Comparison of ENCODE assay signal across 8 mouse cellular contexts in the genomic region with DNA sequence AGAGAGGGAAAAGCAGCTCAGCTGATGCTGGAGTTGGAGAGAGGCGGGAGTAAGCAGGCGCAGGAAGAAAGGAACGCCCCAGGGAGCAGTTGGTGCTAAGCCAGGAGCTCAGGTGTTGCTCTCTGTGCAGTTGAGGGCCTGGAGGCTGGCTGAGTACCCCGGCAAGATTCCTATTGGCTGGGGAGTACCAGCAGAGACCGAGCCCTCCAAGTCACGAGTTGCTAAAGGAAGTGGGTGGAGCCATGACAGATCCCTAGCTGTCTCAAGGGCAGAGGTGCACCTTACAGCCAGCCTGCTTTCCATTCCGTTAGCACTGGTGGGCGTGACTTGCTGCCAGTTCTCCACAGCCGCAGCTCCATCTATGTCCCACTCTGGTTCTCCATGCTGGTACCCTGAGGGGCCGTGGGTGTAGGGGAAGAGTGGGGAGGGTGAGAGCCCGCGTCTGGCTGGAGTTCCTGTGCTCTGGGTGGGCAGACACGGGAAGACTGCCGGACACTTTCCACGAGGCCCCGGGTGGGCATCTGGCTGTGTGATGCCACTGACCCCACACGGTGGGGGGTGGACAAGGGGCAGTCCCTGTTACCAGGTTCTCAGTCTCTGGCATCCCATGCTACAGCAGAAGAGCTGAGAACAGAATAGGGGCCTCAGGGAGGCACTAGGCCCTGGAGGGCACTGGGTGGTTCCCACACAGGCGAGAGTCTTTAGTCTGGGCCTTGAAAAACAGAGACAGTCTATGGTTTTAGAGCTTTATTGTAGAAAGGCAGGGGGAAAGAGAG. TPM values are rescaled to one million over a fixed set of nuclear protein-coding genes. Genes with fewer than 3 reads are reported as not detected.
A peak's percentile ranks its signal among the peaks of the same experiment; 100 is the strongest.
DNase-seq lines count a peak whose midpoint lies in the region; ATAC-seq and TF ChIP-seq lines count a peak whose summit lies in the region.

No protein-coding gene starts in this region.

- no peaks in the 10 kb centered on the region for H3K36me3 ChIP-seq in ES-Bruce4 (ENCODE audit: control insufficient read depth, insufficient read depth, low read length, poor library complexity, severe bottlenecking)
- H3K36me3 ChIP-seq in kidney, embryonic 16.5 days (ENCODE audit: insufficient read depth, low read length) = no peaks in the 10 kb centered on the region

- TF ChIP-seq CTCF in ES-Bruce4 (IDR thresholded peaks at IDR 0.05; ENCODE audit: low read depth, low read length) = no peak
- no peak for TF ChIP-seq CTCF in bone marrow, adult 2 months (IDR thresholded peaks at IDR 0.05; ENCODE audit: control insufficient read depth, insufficient read depth, low read length)

- H3K9me3 ChIP-seq in ES-Bruce4 (replicated peaks; ENCODE audit: control insufficient read depth, insufficient read depth, low read length, poor library complexity, severe bottlenecking) = no peaks in the 10 kb centered on the region
- no peaks in the 10 kb centered on the region for H3K9me3 ChIP-seq in kidney, embryonic 16.5 days (ENCODE audit: low read length)

- ATAC-seq in granulocyte monocyte progenitor cell, adult 5-6 weeks (replicated peaks; ENCODE audit: poor library complexity, severe bottlenecking) = peak; percentile 84
- peak; percentile 90 for ATAC-seq in kidney, embryonic 16.5 days (ENCODE audit: low FRiP score, low TSS enrichment)

- H3K4me3 ChIP-seq in ES-Bruce4 (ENCODE audit: low read depth, low read length) = peak overlapping the region; percentile 46
- peak overlapping the region; percentile 46 for H3K4me3 ChIP-seq in bone marrow, adult 2 months (replicated peaks; ENCODE audit: control insufficient read depth, low read depth, low read length)
- peak overlapping the region; percentile 16; the same call in 1 of the 2 replicates for H3K4me3 ChIP-seq in kidney, embryonic 16.5 days (ENCODE audit: low read length)

- H3K4me1 ChIP-seq in ES-Bruce4 (ENCODE audit: control insufficient read depth, insufficient read depth, low read length) = no peaks in the 10 kb centered on the region
- peaks cover 2% of the 10 kb centered on the region for H3K4me1 ChIP-seq in bone marrow, adult 2 months (ENCODE audit: control insufficient read depth, insufficient read depth, low read length)
- peaks cover 27% of the 10 kb centered on the region for H3K4me1 ChIP-seq in kidney, embryonic 16.5 days (ENCODE audit: insufficient read depth, low read length)

- no peak for TF ChIP-seq POLR2A in ES-Bruce4 (IDR thresholded peaks at IDR 0.05; ENCODE audit: insufficient read depth, low read length)
- TF ChIP-seq POLR2A in bone marrow, adult 2 months (IDR thresholded peaks at IDR 0.05; ENCODE audit: borderline replicate concordance, control insufficient read depth, low read depth, low read length) = no peak

- TF ChIP-seq EP300 in ES-Bruce4 (IDR thresholded peaks at IDR 0.05; ENCODE audit: insufficient read depth, low read depth, low read length) = peak; percentile 37; the same call in 1 of the 2 replicates

- DNase-seq in lung, postnatal 36 days = peak; percentile 89
- DNase-seq in spleen, adult 12 weeks (ENCODE audit: low spot score) = peak; percentile 63
- no peak for DNase-seq in layer of hippocampus, adult 11-12 months (ENCODE audit: low spot score)
- no peak for DNase-seq in gastrocnemius, adult 18-20 months (ENCODE audit: low spot score)

- 13% methylated on average over 18 of the region's 18 CpGs for WGBS in bone marrow, adult 2 months
- WGBS in kidney, embryonic 16.5 days = 9% methylated on average over 18 of the region's 18 CpGs

- no peaks in the 10 kb centered on the region for H3K27me3 ChIP-seq in ES-Bruce4 (ENCODE audit: control insufficient read depth, insufficient read depth, low read length, poor library complexity, severe bottlenecking)
- H3K27me3 ChIP-seq in kidney, embryonic 16.5 days (ENCODE audit: insufficient read depth, low read length) = no peaks in the 10 kb centered on the region

- H3K27ac ChIP-seq in ES-Bruce4 (ENCODE audit: insufficient read depth, low read length) = peak overlapping the region; percentile 62
- H3K27ac ChIP-seq in bone marrow, adult 2 months (ENCODE audit: control insufficient read depth, insufficient read depth, low read depth, low read length, poor library complexity) = peak overlapping the region; percentile 29; the same call in 1 of the 2 replicates
- H3K27ac ChIP-seq in kidney, embryonic 16.5 days (ENCODE audit: low read length) = 0 out of 2 replicates have a peak overlapping the region, but pooled peaks have one; percentile 40

- no peak overlapping the region for H3K9ac ChIP-seq in ES-Bruce4 (ENCODE audit: low read depth, poor library complexity, severe bottlenecking)
- H3K9ac ChIP-seq in kidney, embryonic 16.5 days (replicated peaks; ENCODE audit: low read length) = peak overlapping the region; percentile 41

- peak overlapping the region; percentile 54 for H3K4me2 ChIP-seq in kidney, embryonic 16.5 days (replicated peaks; ENCODE audit: low read depth, low read length)

RNA-seq across cellular contexts. Expression of gene Lrrc74b, which starts 6.9 kb away (rescaled TPM):
- 1.6 and 1.8 TPM in 2 replicates for polyA plus RNA-seq in ES-Bruce4 (2011; ENCODE audit: insufficient read depth, insufficient read length, low read depth, missing spikeins)
- polyA plus RNA-seq in bone marrow, adult 2 months (2011; ENCODE audit: insufficient read depth, insufficient read length, low replicate concordance, missing spikeins) = not detected in 2 replicates
- not detected in 2 replicates for total RNA-seq in granulocyte monocyte progenitor cell, adult 5-6 weeks (2014; fragmentation: Nextera tagmentation)
- total RNA-seq in granulocyte monocyte progenitor cell, adult 5-6 weeks (2017) = not detected in 2 replicates
- 0.18 and 0.20 TPM in 2 replicates for polyA plus RNA-seq in kidney, embryonic 16.5 days (2015; fragmentation: Nextera tagmentation; extraction: Ambion mirVana)
- total RNA-seq in gastrocnemius, adult 18-20 months (2021) = 1 to 10 TPM; 1.7 to 2.4 TPM

RNA-seq across cellular contexts. Expression of gene P2rx6, which starts 7.6 kb away (rescaled TPM):
- polyA plus RNA-seq in ES-Bruce4 (2011; ENCODE audit: insufficient read depth, insufficient read length, low read depth, missing spikeins) = 0.25 TPM in 1 of 2 replicates, not detected in the other
- 0.41 TPM in 1 of 2 replicates, not detected in the other for polyA plus RNA-seq in bone marrow, adult 2 months (2011; ENCODE audit: insufficient read depth, insufficient read length, low replicate concordance, missing spikeins)
- total RNA-seq in granulocyte monocyte progenitor cell, adult 5-6 weeks (2014; fragmentation: Nextera tagmentation) = not detected in 2 replicates
- total RNA-seq in granulocyte monocyte progenitor cell, adult 5-6 weeks (2017) = not detected in 2 replicates
- polyA plus RNA-seq in kidney, embryonic 16.5 days (2015; fragmentation: Nextera tagmentation; extraction: Ambion mirVana) = 1.2 TPM in 2 replicates
- total RNA-seq in gastrocnemius, adult 18-20 months (2021) = 10 to 100 TPM in 1 of 2 experiments, 1 to 10 TPM in 1; 8.7 to 11.8 TPM

RNA-seq across cellular contexts. Expression of gene Thap7, which starts 23.2 kb away (rescaled TPM):
- polyA plus RNA-seq in ES-Bruce4 (2011; ENCODE audit: insufficient read depth, insufficient read length, low read depth, missing spikeins) = 12.9 and 13.1 TPM in 2 replicates
- polyA plus RNA-seq in bone marrow, adult 2 months (2011; ENCODE audit: insufficient read depth, insufficient read length, low replicate concordance, missing spikeins) = 13.6 and 31.8 TPM in 2 replicates
- total RNA-seq in granulocyte monocyte progenitor cell, adult 5-6 weeks (2014; fragmentation: Nextera tagmentation) = 18.4 and 24.8 TPM in 2 replicates
- total RNA-seq in granulocyte monocyte progenitor cell, adult 5-6 weeks (2017) = 32.1 and 43.8 TPM in 2 replicates
- 61.1 and 61.5 TPM in 2 replicates for polyA plus RNA-seq in kidney, embryonic 16.5 days (2015; fragmentation: Nextera tagmentation; extraction: Ambion mirVana)
- total RNA-seq in gastrocnemius, adult 18-20 months (2021) = 10 to 100 TPM; 15.3 to 17.1 TPM

RNA-seq across cellular contexts. Expression of gene Slc7a4, which starts 28.9 kb away (rescaled TPM):
- polyA plus RNA-seq in ES-Bruce4 (2011; ENCODE audit: insufficient read depth, insufficient read length, low read depth, missing spikeins) = 2.0 and 2.8 TPM in 2 replicates
- polyA plus RNA-seq in bone marrow, adult 2 months (2011; ENCODE audit: insufficient read depth, insufficient read length, low replicate concordance, missing spikeins) = 4.5 and 4.6 TPM in 2 replicates
- total RNA-seq in granulocyte monocyte progenitor cell, adult 5-6 weeks (2014; fragmentation: Nextera tagmentation) = 2.9 and 3.9 TPM in 2 replicates
- total RNA-seq in granulocyte monocyte progenitor cell, adult 5-6 weeks (2017) = 1.5 and 2.0 TPM in 2 replicates
- polyA plus RNA-seq in kidney, embryonic 16.5 days (2015; fragmentation: Nextera tagmentation; extraction: Ambion mirVana) = 11.8 and 12.6 TPM in 2 replicates
- under 1 TPM in 1 of 2 experiments, not detected in 1; 0.39 TPM for total RNA-seq in gastrocnemius, adult 18-20 months (2021)

RNA-seq across cellular contexts. Expression of gene Lztr1, which starts 45.6 kb away (rescaled TPM):
- 46.1 and 46.6 TPM in 2 replicates for polyA plus RNA-seq in ES-Bruce4 (2011; ENCODE audit: insufficient read depth, insufficient read length, low read depth, missing spikeins)
- 22.2 and 40.6 TPM in 2 replicates for polyA plus RNA-seq in bone marrow, adult 2 months (2011; ENCODE audit: insufficient read depth, insufficient read length, low replicate concordance, missing spikeins)
- 35.0 and 51.1 TPM in 2 replicates for total RNA-seq in granulocyte monocyte progenitor cell, adult 5-6 weeks (2014; fragmentation: Nextera tagmentation)
- 47.1 and 73.7 TPM in 2 replicates for total RNA-seq in granulocyte monocyte progenitor cell, adult 5-6 weeks (2017)
- 102 and 113 TPM in 2 replicates for polyA plus RNA-seq in kidney, embryonic 16.5 days (2015; fragmentation: Nextera tagmentation; extraction: Ambion mirVana)
- total RNA-seq in gastrocnemius, adult 18-20 months (2021) = 10 to 100 TPM; 17.1 to 18.9 TPM

Comparison
In these comparisons a context has a peak if more than half of its experiments do, and no peak if none do; other contexts are left out.
1. DNase-seq: peak in lung, postnatal 36 days (single experiment) and spleen, adult 12 weeks (single experiment); none in layer of hippocampus, adult 11-12 months (single experiment) and gastrocnemius, adult 18-20 months (single experiment).
2. Peak in every context shown above with its lines, with median percentiles within 50 percentile points of each other: H3K27ac ChIP-seq and H3K4me3 ChIP-seq.